Mouse (Mus musculus): ENCODE measurements around the gene Zfp770.

The Zfp770 gene

DNA sequence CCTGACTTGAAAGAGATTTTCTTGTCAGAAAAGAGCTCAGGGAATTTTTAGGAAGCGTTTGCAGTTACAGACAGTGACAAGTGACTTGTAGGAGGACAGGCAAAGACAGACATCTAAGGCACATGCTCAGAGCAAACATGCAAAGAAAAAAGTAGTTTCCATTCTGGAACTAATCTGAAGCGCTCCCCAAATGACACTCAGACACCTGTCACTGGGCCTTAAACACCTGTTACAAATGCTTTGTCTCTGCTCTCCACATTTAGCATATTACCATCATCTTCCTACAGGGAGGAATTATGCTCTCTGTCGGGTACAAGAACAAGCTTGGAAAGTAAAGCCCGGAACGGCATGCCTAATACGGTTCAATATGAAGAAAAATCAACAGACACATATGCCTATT lies 57.4 kb downstream of the Zfp770 start:
- DNase-seq (ENCODE audit: low read depth): peak; percentile 23
